Mouse (Mus musculus) telencephalon, adult 2 months (tissue): ENCODE results near the gene Eif2ak2.

ENCODE experiments used
- DNase-seq: peaks from one replicate; pipeline ENCODE4 v3.0.0-alpha.2; 2011; ENCODE audit warnings: low read depth, low spot score

Eif2ak2 gene

DNA sequence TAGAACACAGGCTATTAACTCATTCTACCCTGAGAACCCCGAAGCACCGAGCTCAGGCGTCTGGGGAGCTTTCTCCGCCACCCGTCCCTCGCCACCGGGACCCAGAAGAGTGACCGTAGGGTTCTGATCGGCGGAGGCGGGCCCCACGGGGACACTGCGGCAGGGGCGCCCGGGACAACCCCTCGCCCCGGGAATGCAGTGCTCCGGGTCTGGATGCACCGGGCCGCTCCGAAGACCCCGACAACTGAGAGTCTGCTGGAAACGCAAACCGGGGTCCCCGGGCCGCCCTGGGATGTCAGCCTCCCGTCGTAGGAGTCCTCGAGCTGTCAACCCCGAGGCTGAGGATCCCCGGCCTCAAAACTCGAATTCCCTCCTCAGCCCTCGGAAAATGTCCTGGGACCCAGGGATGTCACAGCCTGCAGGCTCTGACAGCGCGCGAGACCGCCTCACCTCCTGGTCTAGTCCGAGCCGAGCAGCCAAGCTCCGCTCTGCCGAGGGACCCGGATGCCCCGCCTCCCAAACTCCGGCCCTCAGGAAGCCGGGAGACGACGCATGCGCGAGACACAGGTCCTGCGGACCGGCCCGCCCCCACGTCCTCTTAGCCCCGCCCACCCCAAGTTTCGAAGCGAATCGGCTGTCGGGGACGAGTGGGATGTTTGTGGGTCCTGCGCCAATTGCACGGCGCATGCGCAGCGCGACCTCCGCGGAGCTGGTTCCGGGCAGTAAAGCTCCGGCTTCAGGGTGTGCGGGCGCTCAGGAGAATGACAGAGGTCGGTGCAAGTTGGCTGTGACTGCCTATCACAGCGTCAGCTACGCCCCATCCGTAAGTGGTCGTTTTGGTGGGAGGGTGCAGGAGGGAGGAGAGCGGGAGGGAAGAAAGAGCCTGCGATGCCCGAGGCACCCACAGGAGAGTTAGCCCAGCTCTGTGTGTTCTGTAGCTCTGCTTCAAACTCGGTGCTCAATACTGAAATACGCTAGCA, 47.2 kb downstream of the Eif2ak2 start, which contains the start of the genes Heatr5b and Gpatch11:
TSS of gene Heatr5b (minus strand) at position 509 of the 980 bp plus-strand sequence.
TSS of gene Gpatch11 (plus strand) at position 712 of the 980 bp plus-strand sequence.
- DNase-seq, result peak; percentile 95

DNA sequence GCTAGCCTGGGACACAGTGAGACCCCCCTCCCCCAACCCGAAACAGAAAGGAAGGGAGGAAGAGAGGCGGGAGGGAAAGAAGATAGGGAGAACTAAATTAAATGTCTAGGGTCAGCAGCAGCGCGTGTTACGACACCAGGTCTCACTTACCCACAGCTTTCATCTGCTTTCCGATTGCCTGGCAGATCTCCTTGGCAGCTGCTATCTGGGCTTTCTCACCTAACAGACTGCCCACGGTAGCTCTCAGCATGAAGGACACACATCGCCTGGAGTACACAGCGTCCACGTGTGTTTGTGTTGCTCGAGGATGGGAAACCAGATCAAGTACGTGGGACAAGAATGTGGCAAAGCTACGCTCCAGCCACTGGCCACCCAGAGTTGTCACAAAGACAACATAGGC, 58.0 kb downstream of the Eif2ak2 start:
- DNase-seq, result no peak

DNA sequence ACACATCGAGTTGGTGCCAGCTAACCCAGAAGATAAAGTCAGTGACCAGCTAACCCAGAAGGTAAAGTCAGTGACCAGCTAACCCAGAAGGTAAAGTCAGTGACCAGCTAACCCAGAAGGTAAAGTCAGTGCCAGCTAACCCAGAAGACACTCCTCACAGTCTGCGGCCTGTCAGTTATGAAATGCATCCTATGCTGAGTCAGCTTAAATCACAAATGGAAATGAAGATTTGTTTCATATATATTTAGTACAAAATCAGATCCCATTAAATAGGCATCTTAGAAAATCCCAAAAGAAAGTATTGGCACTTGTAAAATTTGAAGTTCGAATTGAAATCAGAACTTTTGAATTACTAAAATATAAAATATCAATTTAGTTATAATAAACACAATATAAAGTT, 72.8 kb downstream of the Eif2ak2 start:
- no peak for DNase-seq

GRCm38 (mm10) chr17:78809019-78809418, 73.4 kb downstream of the Eif2ak2 start:
- DNase-seq, result no peak
